Mouse (Mus musculus): ENCODE data around the gene Olfr374. TPM values are rescaled to one million over a fixed set of nuclear protein-coding genes. Genes with fewer than 3 reads are reported as not detected.

Gene Olfr374
- total RNA-seq, 2 experiments from 2014 or later, result not detected

Other genes with a start within 250 kb of the Olfr374 start
- gene Zfp709, start 225.0 kb upstream of the Olfr374 start, total RNA-seq (2015), result 4.8 and 7.9 TPM in 2 replicates
- gene Zfp709, start 225.0 kb upstream of the Olfr374 start, total RNA-seq (2017), result 7.6 and 10.5 TPM in 2 replicates
- gene Zfp882, start 198.4 kb upstream of the Olfr374 start, total RNA-seq (2015), result 3.9 and 5.9 TPM in 2 replicates
- gene Zfp882, start 198.4 kb upstream of the Olfr374 start, total RNA-seq (2017), result 5.2 and 7.0 TPM in 2 replicates
- 19.6 and 21.4 TPM in 2 replicates for gene Zfp617, start 198.4 kb upstream of the Olfr374 start, total RNA-seq (2015)
- 9.7 and 12.6 TPM in 2 replicates for gene Zfp617, start 198.4 kb upstream of the Olfr374 start, total RNA-seq (2017)
- 38.2 and 39.2 TPM in 2 replicates for gene Zfp961, start 156.0 kb upstream of the Olfr374 start, total RNA-seq (2015)
- 16.1 and 27.8 TPM in 2 replicates for gene Zfp961, start 156.0 kb upstream of the Olfr374 start, total RNA-seq (2017)
- 6.5 and 10.8 TPM in 2 replicates for gene Cyp4f18, start 97.4 kb upstream of the Olfr374 start, total RNA-seq (2015)
- 2.0 and 5.6 TPM in 2 replicates for gene Cyp4f18, start 97.4 kb upstream of the Olfr374 start, total RNA-seq (2017)
- gene Olfr372, start 65.8 kb upstream of the Olfr374 start, total RNA-seq (2015), result not detected in 2 replicates
- gene Olfr372, start 65.8 kb upstream of the Olfr374 start, total RNA-seq (2017), result not detected in 2 replicates
- gene Olfr373, start 23.9 kb upstream of the Olfr374 start, total RNA-seq (2015), result not detected in 2 replicates
- gene Olfr373, start 23.9 kb upstream of the Olfr374 start, total RNA-seq (2017), result not detected in 2 replicates
- gene Tpm4, start 27.9 kb downstream of the Olfr374 start, total RNA-seq (2015), result 37.0 and 46.0 TPM in 2 replicates
- gene Tpm4, start 27.9 kb downstream of the Olfr374 start, total RNA-seq (2017), result 64.2 and 73.9 TPM in 2 replicates
- 34.3 and 47.3 TPM in 2 replicates for gene Rab8a, start 54.2 kb downstream of the Olfr374 start, total RNA-seq (2015)
- gene Rab8a, start 54.2 kb downstream of the Olfr374 start, total RNA-seq (2017), result 329 and 425 TPM in 2 replicates
- 6.6 and 8.7 TPM in 2 replicates for gene Hsh2d, start 82.6 kb downstream of the Olfr374 start, total RNA-seq (2015)
- 4.5 and 5.9 TPM in 2 replicates for gene Hsh2d, start 82.6 kb downstream of the Olfr374 start, total RNA-seq (2017)
- not detected in 2 replicates for gene Cib3, start 105.8 kb downstream of the Olfr374 start, total RNA-seq (2015)
- not detected in 2 replicates for gene Cib3, start 105.8 kb downstream of the Olfr374 start, total RNA-seq (2017)
- gene Gm11034, start 106.6 kb downstream of the Olfr374 start, total RNA-seq (2015), result not detected in 2 replicates
- not detected in 2 replicates for gene Gm11034, start 106.6 kb downstream of the Olfr374 start, total RNA-seq (2017)
- gene Fam32a, start 112.7 kb downstream of the Olfr374 start, total RNA-seq (2015), result 40.5 and 44.9 TPM in 2 replicates
- gene Fam32a, start 112.7 kb downstream of the Olfr374 start, total RNA-seq (2017), result 37.5 and 39.1 TPM in 2 replicates
- gene Ap1m1, start 133.0 kb downstream of the Olfr374 start, total RNA-seq (2015), result 88.1 and 90.6 TPM in 2 replicates
- 52.4 and 65.4 TPM in 2 replicates for gene Ap1m1, start 133.0 kb downstream of the Olfr374 start, total RNA-seq (2017)
- gene Gm10282, start 198.2 kb downstream of the Olfr374 start, total RNA-seq (2015), result 58.7 and 76.6 TPM in 2 replicates
- 68.3 and 86.8 TPM in 2 replicates for gene Gm10282, start 198.2 kb downstream of the Olfr374 start, total RNA-seq (2017)
- 10.8 and 21.8 TPM in 2 replicates for gene Klf2, start 212.0 kb downstream of the Olfr374 start, total RNA-seq (2015)
- 2.0 and 6.6 TPM in 2 replicates for gene Klf2, start 212.0 kb downstream of the Olfr374 start, total RNA-seq (2017)